In genomic region chr7:45216442-45217183, GRCm38 (mm10) we compare ENCODE assay signal across 8 mouse cellular contexts. TPM values are rescaled to one million over a fixed set of nuclear protein-coding genes. Genes with fewer than 3 reads are reported as not detected.
DNase-seq lines count a peak whose midpoint lies in the region; ATAC-seq and TF ChIP-seq lines count a peak whose summit lies in the region.
"Had no signal": no experiment of that assay in that cellular context is flagged by ENCODE, and none has a peak within 500 bp of the region (broad histone marks: within the 10 kb centered on the region; RNA-seq: fewer than 3 reads in every experiment).

No protein-coding gene starts in this region.

- no peaks in the 10 kb centered on the region for H3K9me3 ChIP-seq in forebrain, postnatal 0 days (ENCODE audit: low read length)
- H3K9me3 ChIP-seq in intestine, embryonic 14.5 days (ENCODE audit: control insufficient read depth, low read length) = no peaks in the 10 kb centered on the region
- H3K9me3 ChIP-seq in lung, embryonic 14.5 days (ENCODE audit: low read depth, low read length) = no peaks in the 10 kb centered on the region

- peak; percentile 66 for ATAC-seq in forebrain, postnatal 0 days
- peak; percentile 82 for ATAC-seq in intestine, embryonic 14.5 days (replicated peaks; ENCODE audit: low FRiP score, low TSS enrichment, low read depth)
- peak; percentile 90 for ATAC-seq in lung, embryonic 14.5 days (ENCODE audit: insufficient read depth)

- peak overlapping the region; percentile 62 for H3K27ac ChIP-seq in forebrain, postnatal 0 days (ENCODE audit: low read depth, low read length)
- peak overlapping the region; percentile 97 for H3K27ac ChIP-seq in intestine, embryonic 14.5 days (ENCODE audit: low read depth)
- peak overlapping the region; percentile 99 for H3K27ac ChIP-seq in lung, embryonic 14.5 days (ENCODE audit: low read depth)

- H3K36me3 ChIP-seq in forebrain, postnatal 0 days (ENCODE audit: insufficient read depth) = no peaks in the 10 kb centered on the region
- H3K36me3 ChIP-seq in intestine, embryonic 14.5 days (ENCODE audit: control insufficient read depth, insufficient read depth, low read length) = peaks cover 42% of the 10 kb centered on the region
- peaks cover 44% of the 10 kb centered on the region for H3K36me3 ChIP-seq in lung, embryonic 14.5 days (ENCODE audit: insufficient read depth)

- WGBS in forebrain, postnatal 0 days = 2% methylated on average over 13 of the region's 13 CpGs
- WGBS in intestine, embryonic 14.5 days = 2% methylated on average over 13 of the region's 13 CpGs
- 2% methylated on average over 13 of the region's 13 CpGs for WGBS in lung, embryonic 14.5 days

- peak overlapping the region; percentile 85 for H3K4me2 ChIP-seq in forebrain, postnatal 0 days (ENCODE audit: low read depth)
- H3K4me2 ChIP-seq in intestine, embryonic 14.5 days (ENCODE audit: low read length) = peak overlapping the region; percentile 83
- H3K4me2 ChIP-seq in lung, embryonic 14.5 days = peak overlapping the region; percentile 97

- H3K9ac ChIP-seq in forebrain, postnatal 0 days = peak overlapping the region; percentile 56
- H3K9ac ChIP-seq in intestine, embryonic 14.5 days (ENCODE audit: low read length) = peak overlapping the region; percentile 90
- peak overlapping the region; percentile 99 for H3K9ac ChIP-seq in lung, embryonic 14.5 days

- 0 out of 2 replicates have a peak, but pooled peaks cover 4% of the 10 kb centered on the region for H3K27me3 ChIP-seq in forebrain, postnatal 0 days (ENCODE audit: insufficient read depth, low read length)
- H3K27me3 ChIP-seq in intestine, embryonic 14.5 days (replicated peaks; ENCODE audit: control insufficient read depth, insufficient read depth, low read length) = peaks cover 9% of the 10 kb centered on the region
- H3K27me3 ChIP-seq in lung, embryonic 14.5 days (ENCODE audit: insufficient read depth, low read length) = peaks cover 4% of the 10 kb centered on the region; the same call in 1 of the 2 replicates

- H3K4me1 ChIP-seq in forebrain, postnatal 0 days (ENCODE audit: insufficient read depth) = peaks cover 14% of the 10 kb centered on the region
- H3K4me1 ChIP-seq in intestine, embryonic 14.5 days (replicated peaks; ENCODE audit: control insufficient read depth, insufficient read depth, low read length) = peaks cover 19% of the 10 kb centered on the region
- peaks cover 13% of the 10 kb centered on the region; the same call in 1 of the 2 replicates for H3K4me1 ChIP-seq in lung, embryonic 14.5 days (ENCODE audit: insufficient read depth)

- no peak for TF ChIP-seq CTCF in forebrain, postnatal 0 days (IDR thresholded peaks at IDR 0.05; ENCODE audit: low read depth)
- TF ChIP-seq CTCF in lung, embryonic 14.5 days (IDR thresholded peaks at IDR 0.05; ENCODE audit: low read depth) = no peak

- peak overlapping the region; percentile 34 for H3K4me3 ChIP-seq in forebrain, postnatal 0 days (ENCODE audit: low read depth, low read length)
- peak overlapping the region; percentile 77 for H3K4me3 ChIP-seq in intestine, embryonic 14.5 days (ENCODE audit: low read depth, low read length)
- peak overlapping the region; percentile 89 for H3K4me3 ChIP-seq in lung, embryonic 14.5 days (ENCODE audit: low read depth, low read length)

- peak; percentile 90 for DNase-seq in ES-CJ7 (ENCODE audit: low read depth, low spot score)
- peak; percentile 65 for DNase-seq in adrenal gland, adult 2 months
- DNase-seq in forebrain, postnatal 0 days = peak; percentile 78
- DNase-seq in intestine, embryonic 14.5 days (ENCODE audit: low spot score) = no peak
- peak; percentile 95 for DNase-seq in lung, embryonic 14.5 days
- DNase-seq in retina, embryonic 14.5 days (ENCODE audit: low spot score) = peak; percentile 93
- no peak for DNase-seq in spleen, postnatal 14 days (ENCODE audit: low spot score in 2 of 2)

RNA-seq across cellular contexts. Expression of gene Tead2, which starts 1.1 kb away (rescaled TPM):
- total RNA-seq in adrenal gland, adult 2 months (2021) = 1 to 10 TPM; 8.3 to 9.2 TPM
- polyA plus RNA-seq in adrenal gland, adult 2 months (2012; rRNA removed) = 12.4 and 12.6 TPM in 2 replicates
- total RNA-seq in forebrain, postnatal 0 days (2014; rRNA removed) = 30.6 and 40.6 TPM in 2 replicates
- polyA plus RNA-seq in forebrain, postnatal 0 days (2015; fragmentation: Nextera tagmentation; extraction: Ambion mirVana) = 18.4 and 22.5 TPM in 2 replicates
- polyA plus RNA-seq in intestine, embryonic 14.5 days (2014; fragmentation: Nextera tagmentation; extraction: Ambion mirVana) = 129 and 139 TPM in 2 replicates
- 204 and 222 TPM in 2 replicates for polyA plus RNA-seq in lung, embryonic 14.5 days (2014; fragmentation: Nextera tagmentation; extraction: Ambion mirVana)

RNA-seq across cellular contexts. Expression of gene Dkkl1, which starts 4.7 kb away (rescaled TPM):
- not detected for total RNA-seq in adrenal gland, adult 2 months (2021)
- polyA plus RNA-seq in adrenal gland, adult 2 months (2012; rRNA removed) = not detected in 2 replicates
- total RNA-seq in forebrain, postnatal 0 days (2014; rRNA removed) = 8.4 and 9.1 TPM in 2 replicates
- polyA plus RNA-seq in forebrain, postnatal 0 days (2015; fragmentation: Nextera tagmentation; extraction: Ambion mirVana) = 8.9 and 12.1 TPM in 2 replicates
- polyA plus RNA-seq in intestine, embryonic 14.5 days (2014; fragmentation: Nextera tagmentation; extraction: Ambion mirVana) = 0.80 and 1.0 TPM in 2 replicates
- polyA plus RNA-seq in lung, embryonic 14.5 days (2014; fragmentation: Nextera tagmentation; extraction: Ambion mirVana) = 0.45 TPM in 1 of 2 replicates, not detected in the other
- total RNA-seq: gastrocnemius, postnatal 36 days had no signal

RNA-seq across cellular contexts. Expression of gene Ccdc155, which starts 11.9 kb away (rescaled TPM):
- total RNA-seq in adrenal gland, adult 2 months (2021) = under 1 TPM in 1 of 2 experiments, not detected in 1; 0.14 TPM
- polyA plus RNA-seq in adrenal gland, adult 2 months (2012; rRNA removed) = 0.30 TPM in 2 replicates
- 0.14 and 0.46 TPM in 2 replicates for total RNA-seq in forebrain, postnatal 0 days (2014; rRNA removed)
- 0.35 and 0.97 TPM in 2 replicates for polyA plus RNA-seq in forebrain, postnatal 0 days (2015; fragmentation: Nextera tagmentation; extraction: Ambion mirVana)
- polyA plus RNA-seq in intestine, embryonic 14.5 days (2014; fragmentation: Nextera tagmentation; extraction: Ambion mirVana) = 0.43 and 0.73 TPM in 2 replicates
- 0.19 and 0.38 TPM in 2 replicates for polyA plus RNA-seq in lung, embryonic 14.5 days (2014; fragmentation: Nextera tagmentation; extraction: Ambion mirVana)
- total RNA-seq: gastrocnemius, postnatal 36 days had no signal

RNA-seq across cellular contexts. Expression of gene Cd37, which starts 22.3 kb away (rescaled TPM):
- 1 to 10 TPM; 2.9 to 5.2 TPM for total RNA-seq in adrenal gland, adult 2 months (2021)
- polyA plus RNA-seq in adrenal gland, adult 2 months (2012; rRNA removed) = 10.9 and 14.3 TPM in 2 replicates
- 0.46 and 0.62 TPM in 2 replicates for total RNA-seq in forebrain, postnatal 0 days (2014; rRNA removed)
- polyA plus RNA-seq in forebrain, postnatal 0 days (2015; fragmentation: Nextera tagmentation; extraction: Ambion mirVana) = 2.0 and 2.5 TPM in 2 replicates
- polyA plus RNA-seq in intestine, embryonic 14.5 days (2014; fragmentation: Nextera tagmentation; extraction: Ambion mirVana) = 2.6 and 3.0 TPM in 2 replicates
- 2.1 and 2.9 TPM in 2 replicates for polyA plus RNA-seq in lung, embryonic 14.5 days (2014; fragmentation: Nextera tagmentation; extraction: Ambion mirVana)

RNA-seq across cellular contexts. Expression of gene Slc6a16, which starts 24.3 kb away (rescaled TPM):
- total RNA-seq in adrenal gland, adult 2 months (2021) = not detected
- polyA plus RNA-seq in adrenal gland, adult 2 months (2012; rRNA removed) = 0.04 TPM in 1 of 2 replicates, not detected in the other
- total RNA-seq in forebrain, postnatal 0 days (2014; rRNA removed) = 0.24 TPM in 1 of 2 replicates, not detected in the other
- polyA plus RNA-seq in forebrain, postnatal 0 days (2015; fragmentation: Nextera tagmentation; extraction: Ambion mirVana) = 0.74 and 1.7 TPM in 2 replicates
- 0.24 TPM in 1 of 2 replicates, not detected in the other for polyA plus RNA-seq in intestine, embryonic 14.5 days (2014; fragmentation: Nextera tagmentation; extraction: Ambion mirVana)
- polyA plus RNA-seq in lung, embryonic 14.5 days (2014; fragmentation: Nextera tagmentation; extraction: Ambion mirVana) = not detected in 2 replicates
- total RNA-seq: gastrocnemius, postnatal 36 days had no signal

Comparison
In these comparisons a context has a peak if more than half of its experiments do, and no peak if none do; other contexts are left out.
1. DNase-seq: peak in ES-CJ7 (single experiment), adrenal gland, adult 2 months (single experiment), forebrain, postnatal 0 days (single experiment), lung, embryonic 14.5 days (single experiment) and retina, embryonic 14.5 days (single experiment); none in intestine, embryonic 14.5 days (single experiment) and spleen, postnatal 14 days (0 of 2).
2. H3K4me3 ChIP-seq: peak in every context shown above with its lines; median percentile 89 in lung, embryonic 14.5 days; 77 in intestine, embryonic 14.5 days; 34 in forebrain, postnatal 0 days.
3. Peak in every context shown above with its lines, with median percentiles within 50 percentile points of each other: ATAC-seq, H3K27ac ChIP-seq, H3K4me2 ChIP-seq and H3K9ac ChIP-seq.